Mouse (Mus musculus) intestine, embryonic 14.5 days (tissue): ENCODE results near the gene Myt1l. TPM values are rescaled to one million over a fixed set of nuclear protein-coding genes. Genes with fewer than 3 reads are reported as not detected.

ENCODE experiments used
- ATAC-seq: fragments of 200-750 bp; cut with Nextera tagmentation; replicated peaks from 2 replicates; pipeline ENCODE4 v1.8.0; 2017; ENCODE audit warnings: low read depth, moderate number of reproducible peaks, moderate TSS enrichment, moderate library complexity; ENCODE audit not compliant: low FRiP score, low TSS enrichment
- DNase-seq: peaks from one replicate; pipeline ENCODE4 v3.0.0-alpha.2; 2018; ENCODE audit warnings: low spot score
- H3K27ac ChIP-seq: fragments of 300-500 bp; sonication (generic); 2 replicates; pipeline ENCODE4 v1.5.1; 2014; ENCODE audit warnings: low read depth, mild to moderate bottlenecking, control low read depth
- H3K27me3 ChIP-seq: fragments of 300-500 bp; sonication (generic); replicated peaks from 2 replicates; pipeline ENCODE4 v1.6.1; 2014; ENCODE audit warnings: low read length, control low read depth; ENCODE audit not compliant: control insufficient read depth, insufficient read depth
- H3K36me3 ChIP-seq: fragments of 300-500 bp; sonication (generic); 2 replicates; pipeline ENCODE4 v1.6.1; 2014; ENCODE audit warnings: low read length, control low read depth; ENCODE audit not compliant: control insufficient read depth, insufficient read depth
- H3K4me1 ChIP-seq: fragments of 300-500 bp; sonication (generic); replicated peaks from 2 replicates; pipeline ENCODE4 v1.6.1; 2014; ENCODE audit warnings: low read length, control low read depth, mixed read lengths; ENCODE audit not compliant: control insufficient read depth, insufficient read depth
- H3K4me2 ChIP-seq: fragments of 300-500 bp; sonication (generic); 2 replicates; pipeline ENCODE4 v1.6.1; 2014; ENCODE audit warnings: low read length
- H3K4me3 ChIP-seq: fragments of 300-500 bp; sonication (generic); 2 replicates; pipeline ENCODE4 v1.5.1; 2014; ENCODE audit warnings: low read depth, low read length, control low read depth, mixed read lengths
- H3K9ac ChIP-seq: fragments of 300-500 bp; sonication (generic); 2 replicates; pipeline ENCODE4 v1.6.1; 2014; ENCODE audit warnings: mild to moderate bottlenecking, low read length
- H3K9me3 ChIP-seq: fragments of 300-500 bp; sonication (generic); 2 replicates; pipeline ENCODE4 v1.6.1; 2016; ENCODE audit warnings: low read length, control low read depth; ENCODE audit not compliant: control insufficient read depth
- WGBS: fragments of 180-500 bp; shearing (Covaris S2); extraction: QIAGEN DNeasy Blood & Tissue Kit; methylation state at CpG from one replicate; pipeline ENCODE4 v1.1.7; 2014; 5-methylcytosine and 5-hydroxymethylcytosine counted together
- polyA plus RNA-seq: library from polyadenylated mRNA; unstranded; fragments of >200 nt; fragmentation: Nextera tagmentation; extraction: Ambion mirVana; gene quantifications from 2 replicates; pipeline ENCODE4 v1.2.1, GENCODE M21; 2014

Myt1l gene
- polyA plus RNA-seq, 1 experiment from 2014 or later: 3.8 TPM

DNA sequence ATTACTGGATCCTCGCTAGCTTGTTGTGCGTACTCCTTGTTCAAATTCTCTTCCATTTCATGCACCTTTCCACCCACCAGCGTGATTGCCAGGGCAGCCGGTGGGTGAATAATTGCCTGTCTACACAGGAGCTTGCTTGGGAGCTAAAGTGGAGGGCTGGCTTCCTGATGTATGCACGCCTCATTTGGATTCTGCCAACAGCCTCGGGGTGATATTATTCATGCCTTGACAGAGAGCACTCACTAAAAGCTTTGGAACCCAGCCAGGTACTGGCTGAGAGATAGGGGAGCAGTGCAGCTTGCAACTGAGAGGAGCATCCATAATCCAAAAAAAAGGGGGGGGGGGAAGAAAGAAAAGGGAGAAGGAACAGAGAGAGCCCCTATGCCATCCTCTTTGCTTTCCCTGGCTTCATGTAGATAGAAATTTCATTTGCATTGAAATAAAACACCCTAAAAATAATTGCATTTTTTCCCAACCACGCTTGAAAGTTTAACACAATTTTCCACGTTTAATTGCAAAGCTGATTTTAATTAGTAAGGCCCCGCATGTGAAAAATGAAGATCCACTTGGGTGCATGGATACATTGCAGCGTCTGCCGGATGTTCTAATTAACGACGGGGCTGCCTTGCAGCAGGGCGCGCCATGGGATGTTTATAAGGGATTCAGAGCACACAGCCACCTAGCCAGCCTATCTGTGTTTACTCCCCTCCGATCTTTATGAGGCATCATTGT lies 261.3 kb downstream of the Myt1l start:
- DNase-seq (no peak), ATAC-seq (no peak)
- WGBS: 19% methylated on average over 16 of the region's 16 CpGs
- Histone ChIP-seq H3K4me1 (peaks cover 11% of the 10 kb centered on the region; the same call in 1 of the 2 replicates), H3K9me3 (no peaks in the 10 kb centered on the region), H3K9ac (no peak overlapping the region), H3K4me2 (peak overlapping the region; percentile 12; the same call in 1 of the 2 replicates), H3K4me3 (no peak overlapping the region), H3K27me3 (no peaks in the 10 kb centered on the region), H3K36me3 (no peaks in the 10 kb centered on the region), H3K27ac (no peak overlapping the region)

- Histone ChIP-seq H3K27ac (no peak overlapping the region), H3K9me3 (no peaks in the 10 kb centered on the region), H3K4me1 (peaks cover 11% of the 10 kb centered on the region; the same call in 1 of the 2 replicates), H3K36me3 (no peaks in the 10 kb centered on the region), H3K4me2 (peak overlapping the region; percentile 12; the same call in 1 of the 2 replicates), H3K9ac (no peak overlapping the region), H3K27me3 (no peaks in the 10 kb centered on the region), H3K4me3 (no peak overlapping the region)
- 21% methylated on average over 4 of the region's 4 CpGs for WGBS
- ATAC-seq: no peak
- DNase-seq: no peak
Measured at GRCm38 (mm10) chr12:29790051-29790386, 261.8 kb downstream of the Myt1l start.

DNA sequence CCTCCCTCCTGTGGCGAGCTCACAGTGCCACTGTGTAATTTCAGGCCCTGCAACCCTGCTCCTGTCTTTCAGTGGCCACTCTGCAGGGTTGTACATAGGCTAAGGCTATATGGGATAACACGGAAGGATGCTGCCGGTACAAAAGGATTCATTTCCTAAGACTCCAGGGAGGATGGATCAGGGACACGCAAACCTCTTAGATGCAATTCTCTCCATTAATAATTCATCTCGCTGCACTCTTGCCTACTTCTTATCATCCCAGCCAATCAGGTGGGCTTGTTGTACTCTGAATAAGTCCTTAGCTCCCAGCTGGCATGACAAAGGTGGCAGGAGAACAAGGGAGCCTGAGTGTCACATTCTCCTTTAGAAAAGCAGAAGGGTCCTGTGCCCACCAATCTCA lies 264.8 kb downstream of the Myt1l start:
- Histone ChIP-seq H3K27ac (no peak overlapping the region), H3K4me3 (no peak overlapping the region), H3K27me3 (no peaks in the 10 kb centered on the region), H3K4me1 (peaks cover 11% of the 10 kb centered on the region; the same call in 1 of the 2 replicates), H3K9ac (no peak overlapping the region), H3K4me2 (no peak overlapping the region), H3K9me3 (no peaks in the 10 kb centered on the region), H3K36me3 (no peaks in the 10 kb centered on the region)
- WGBS: 81% methylated on average over 5 of the region's 5 CpGs
- DNase-seq (no peak), ATAC-seq (no peak)

GRCm38 (mm10) chr12:29795107-29795673 lies 267.0 kb downstream of the Myt1l start:
- Histone ChIP-seq H3K9me3 (no peaks in the 10 kb centered on the region), H3K36me3 (no peaks in the 10 kb centered on the region), H3K27ac (no peak overlapping the region), H3K4me1 (no peaks in the 10 kb centered on the region), H3K4me2 (no peak overlapping the region), H3K9ac (no peak overlapping the region), H3K4me3 (no peak overlapping the region), H3K27me3 (no peaks in the 10 kb centered on the region)
- 71% methylated on average over 5 of the region's 5 CpGs for WGBS
- DNase-seq (no peak), ATAC-seq (no peak)

GRCm38 (mm10) chr12:29798595-29799391 lies 270.6 kb downstream of the Myt1l start:
- Histone ChIP-seq H3K9me3 (no peaks in the 10 kb centered on the region), H3K27me3 (no peaks in the 10 kb centered on the region), H3K4me2 (no peak overlapping the region), H3K36me3 (no peaks in the 10 kb centered on the region), H3K9ac (no peak overlapping the region), H3K4me3 (no peak overlapping the region), H3K27ac (no peak overlapping the region), H3K4me1 (no peaks in the 10 kb centered on the region)
- WGBS: 34% methylated on average over 3 of the region's 3 CpGs
- DNase-seq (no peak), ATAC-seq (peak; percentile 53)

- Histone ChIP-seq H3K36me3 (no peaks in the 10 kb centered on the region), H3K4me1 (no peaks in the 10 kb centered on the region), H3K27ac (no peak overlapping the region), H3K9me3 (no peaks in the 10 kb centered on the region), H3K4me3 (no peak overlapping the region), H3K4me2 (no peak overlapping the region), H3K27me3 (no peaks in the 10 kb centered on the region), H3K9ac (no peak overlapping the region)
- DNase-seq: no peak
- ATAC-seq: no peak
- 61% methylated on average over 1 of the region's 1 CpGs for WGBS
Measured at GRCm38 (mm10) chr12:29806415-29806814, 278.2 kb downstream of the Myt1l start.

GRCm38 (mm10) chr12:29809569-29810185 lies 281.5 kb downstream of the Myt1l start:
- H3K4me3 ChIP-seq: no peak overlapping the region
- H3K27me3 ChIP-seq: no peaks in the 10 kb centered on the region
- no peaks in the 10 kb centered on the region for H3K9me3 ChIP-seq
- no peak overlapping the region for H3K9ac ChIP-seq
- H3K4me1 ChIP-seq: no peaks in the 10 kb centered on the region
- H3K27ac ChIP-seq: no peak overlapping the region
- no peak for ATAC-seq
- 61% methylated on average over 12 of the region's 12 CpGs for WGBS
- H3K36me3 ChIP-seq: no peaks in the 10 kb centered on the region
- no peak for DNase-seq
- no peak overlapping the region for H3K4me2 ChIP-seq

DNA sequence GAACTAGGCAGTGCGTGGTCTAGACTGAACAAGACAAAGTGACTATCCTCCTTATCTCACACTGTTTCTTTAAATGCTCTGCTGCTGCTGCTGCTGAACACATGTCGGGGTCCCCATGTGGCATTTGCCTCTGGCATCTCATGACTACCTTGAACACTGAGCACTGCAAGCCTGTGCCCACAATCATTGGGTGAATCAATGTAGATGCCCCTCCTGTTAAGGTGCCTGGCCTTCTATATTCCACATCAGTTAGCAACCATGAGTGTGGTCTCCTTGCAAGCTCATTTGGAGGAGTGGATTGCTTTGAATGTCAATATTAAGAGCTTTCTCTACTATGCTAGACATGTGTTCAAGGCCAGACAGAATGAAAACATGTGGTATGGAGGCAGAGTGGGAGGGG lies 287.3 kb downstream of the Myt1l start:
- DNase-seq: no peak
- ATAC-seq: no peak
- Histone ChIP-seq H3K9ac (no peak overlapping the region), H3K4me1 (no peaks in the 10 kb centered on the region), H3K27ac (no peak overlapping the region), H3K36me3 (no peaks in the 10 kb centered on the region), H3K4me2 (no peak overlapping the region), H3K4me3 (no peak overlapping the region), H3K9me3 (no peaks in the 10 kb centered on the region), H3K27me3 (no peaks in the 10 kb centered on the region)
- 68% methylated on average over 2 of the region's 2 CpGs for WGBS
